Mouse (Mus musculus) limb, embryonic 10.5 days (tissue): ENCODE measurements around the gene Slc25a35. TPM values are rescaled to one million over a fixed set of nuclear protein-coding genes. Genes with fewer than 3 reads are reported as not detected.
"Not testable (repeated sequence)": the region's sequence is repeated elsewhere in the genome, so short reads cannot be mapped to it uniquely, and the experiment has no call there.

Experiments
- DNase-seq: peaks from one replicate; pipeline ENCODE4 v3.0.0-alpha.2; 2017; ENCODE audit warnings: low spot score
- H3K27ac ChIP-seq: fragments of 300-500 bp; sonication (generic); 2 replicates; pipeline ENCODE4 v1.5.1; 2016; ENCODE audit warnings: mild to moderate bottlenecking
- H3K27me3 ChIP-seq: fragments of 300-500 bp; sonication (generic); 2 replicates; pipeline ENCODE4 v1.6.1; 2016; ENCODE audit warnings: low read depth, mild to moderate bottlenecking; ENCODE audit not compliant: poor library complexity, severe bottlenecking
- H3K36me3 ChIP-seq: fragments of 300-500 bp; sonication (generic); 2 replicates; pipeline ENCODE4 v1.6.1; 2016; ENCODE audit warnings: mild to moderate bottlenecking, moderate library complexity
- H3K4me1 ChIP-seq: fragments of 300-500 bp; sonication (generic); 2 replicates; pipeline ENCODE4 v1.6.1; 2016
- H3K4me3 ChIP-seq: fragments of 300-500 bp; sonication (generic); 2 replicates; pipeline ENCODE4 v1.5.1; 2016; ENCODE audit warnings: mild to moderate bottlenecking, moderate library complexity
- H3K9me3 ChIP-seq: fragments of 300-500 bp; sonication (generic); replicated peaks from 2 replicates; pipeline ENCODE4 v1.6.1; 2016; ENCODE audit warnings: mild to moderate bottlenecking
- WGBS: fragments of 180-500 bp; shearing (Covaris S2); methylation state at CpG from one replicate; pipeline ENCODE4 v1.1.7; 2016; 5-methylcytosine and 5-hydroxymethylcytosine counted together
- polyA plus RNA-seq: library from polyadenylated mRNA; unstranded; fragments of >200 nt; fragmentation: Nextera tagmentation; extraction: Ambion mirVana; gene quantifications from 2 replicates; pipeline ENCODE4 v1.2.1, GENCODE M21; 2016

Slc25a35 gene
- polyA plus RNA-seq = 2.4 and 3.2 TPM in 2 replicates

DNA sequence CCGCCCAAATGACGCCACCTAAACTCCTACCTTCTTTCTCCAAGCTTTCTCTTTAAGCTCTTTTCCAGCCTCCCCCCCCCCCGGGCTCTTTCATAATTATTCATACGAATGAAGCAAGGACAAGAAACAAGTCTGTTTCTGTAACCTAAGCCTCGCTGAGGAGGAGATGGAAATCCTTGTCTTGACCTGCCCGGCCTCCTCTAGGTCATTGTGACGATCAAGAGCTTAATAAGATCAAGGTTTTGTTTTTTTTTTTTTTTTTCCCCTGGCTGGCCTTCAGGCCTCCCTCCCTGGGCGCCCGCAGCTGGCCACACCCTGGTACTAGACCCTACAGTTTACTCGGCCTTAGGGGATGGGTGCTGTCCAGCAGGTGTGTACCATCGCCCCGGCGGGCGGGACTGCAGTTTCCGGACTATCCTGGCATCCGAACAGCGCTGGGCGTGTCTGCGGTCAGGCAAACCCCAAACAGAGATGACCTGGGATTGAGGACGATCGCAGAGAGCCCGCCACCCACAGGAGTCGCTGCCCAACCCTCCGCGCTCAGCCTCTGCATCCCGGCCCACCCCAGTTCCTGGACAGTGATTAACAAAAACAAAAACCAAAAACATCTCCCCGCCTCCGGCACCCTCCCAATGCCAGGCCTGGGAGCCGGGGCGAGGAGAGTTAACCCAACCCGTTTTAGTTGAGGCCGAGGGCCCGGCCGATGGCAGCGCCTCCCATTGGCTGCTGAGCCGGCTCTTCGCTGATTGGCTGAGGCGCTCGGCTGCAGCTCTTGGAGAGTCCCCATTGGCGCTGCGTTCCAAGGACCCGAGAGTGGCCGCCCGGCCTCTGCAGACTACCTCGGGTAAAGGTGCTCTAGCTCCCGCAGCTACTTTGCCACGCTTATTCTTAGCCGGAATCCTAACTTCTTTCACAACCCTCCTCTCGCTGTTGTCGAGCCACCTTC is at the start of gene Slc25a35:
Gene Slc25a35, plus strand, starts transcription at position 795 of the 946 bp plus-strand sequence.
- WGBS = 1% methylated on average over 50 of the region's 50 CpGs
- Histone ChIP-seq H3K27me3 (peaks cover 5% of the 10 kb centered on the region; the same call in 1 of the 2 replicates), H3K36me3 (peaks cover 10% of the 10 kb centered on the region; the same call in 1 of the 2 replicates), H3K4me1 (peaks cover 31% of the 10 kb centered on the region), H3K4me3 (peak within 1 kb of the TSS; percentile 68), H3K9me3 (no peaks in the 10 kb centered on the region), H3K27ac (peak within 1 kb of the TSS; percentile 63)
- peak; percentile 90 for DNase-seq

DNA sequence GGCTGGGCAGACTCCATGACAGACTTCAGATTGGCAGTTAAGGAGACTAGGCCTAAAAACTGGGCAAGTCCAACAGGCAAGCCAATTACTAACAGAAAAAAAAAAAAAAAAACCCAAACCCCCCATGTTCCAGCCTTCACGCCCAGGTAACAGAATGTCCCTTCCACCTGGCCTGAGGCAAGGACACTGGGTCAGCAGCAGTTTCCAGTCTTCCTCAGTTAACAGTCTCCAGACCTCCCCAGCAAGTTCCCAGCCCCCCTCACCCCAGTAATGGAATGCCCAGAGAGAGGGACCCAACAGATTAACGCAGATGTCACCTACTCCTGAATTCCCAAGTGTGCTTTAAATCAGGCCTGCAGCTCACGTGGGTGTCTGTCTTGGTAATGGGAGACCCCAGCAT is 44.7 kb upstream of the Slc25a35 start:
- H3K4me1 ChIP-seq = peaks cover 3% of the 10 kb centered on the region; the same call in 1 of the 2 replicates
- 43% methylated on average over 3 of the region's 3 CpGs for WGBS
- no peaks in the 10 kb centered on the region for H3K27me3 ChIP-seq
- no peak overlapping the region for H3K27ac ChIP-seq
- DNase-seq = no peak
- no peak overlapping the region for H3K4me3 ChIP-seq
- H3K36me3 ChIP-seq = no peaks in the 10 kb centered on the region
- no peaks in the 10 kb centered on the region for H3K9me3 ChIP-seq

DNA sequence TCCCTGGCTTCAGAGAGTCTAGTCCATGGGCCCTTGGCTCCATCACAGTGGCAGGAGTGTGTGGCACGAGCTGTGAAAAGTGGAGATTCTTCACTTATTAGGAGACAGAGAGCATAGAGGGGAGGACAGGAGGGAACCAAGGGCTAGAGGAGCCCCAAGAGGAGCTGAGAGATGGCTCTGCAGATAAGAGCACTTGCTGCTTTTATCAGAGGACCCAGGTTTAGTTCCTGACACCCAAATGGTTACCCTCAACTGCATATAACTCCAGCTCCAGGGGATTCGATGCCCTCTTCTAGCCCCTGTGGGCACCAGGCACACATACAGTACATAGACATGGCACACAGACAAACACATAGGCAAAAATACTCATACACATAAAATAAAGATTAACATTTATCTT is 43.2 kb upstream of the Slc25a35 start:
- Histone ChIP-seq H3K27me3 (no peaks in the 10 kb centered on the region), H3K9me3 (no peaks in the 10 kb centered on the region), H3K27ac (no peak overlapping the region), H3K4me1 (peaks cover 3% of the 10 kb centered on the region; the same call in 1 of the 2 replicates), H3K4me3 (no peak overlapping the region), H3K36me3 (no peaks in the 10 kb centered on the region)
- 87% methylated on average over 2 of the region's 2 CpGs for WGBS
- no peak for DNase-seq

DNA sequence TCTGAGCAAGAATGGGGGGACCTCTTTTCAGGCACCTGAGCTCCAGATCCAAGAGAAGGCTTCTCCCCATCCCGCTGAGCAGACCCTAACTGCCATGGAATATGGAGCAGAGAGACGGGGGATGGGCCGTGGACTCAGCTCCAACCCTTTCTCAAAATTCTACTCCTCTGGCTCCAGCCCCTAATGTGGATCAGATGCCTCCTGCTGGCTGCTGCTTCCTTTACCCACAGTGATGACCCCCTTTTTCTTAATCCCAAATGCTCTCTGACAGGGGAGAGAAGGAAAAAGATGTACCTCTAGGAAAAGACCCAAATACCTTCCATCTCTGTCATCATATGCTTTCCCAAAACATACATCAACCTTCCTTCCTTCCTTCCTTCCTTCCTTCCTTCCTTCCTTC is 41.0 kb upstream of the Slc25a35 start, which contains the start of gene Odf4:
Gene Odf4, minus strand, starts transcription at position 101 of the 400 bp plus-strand sequence.
- WGBS = 83% methylated on average over 3 of the region's 3 CpGs

DNA sequence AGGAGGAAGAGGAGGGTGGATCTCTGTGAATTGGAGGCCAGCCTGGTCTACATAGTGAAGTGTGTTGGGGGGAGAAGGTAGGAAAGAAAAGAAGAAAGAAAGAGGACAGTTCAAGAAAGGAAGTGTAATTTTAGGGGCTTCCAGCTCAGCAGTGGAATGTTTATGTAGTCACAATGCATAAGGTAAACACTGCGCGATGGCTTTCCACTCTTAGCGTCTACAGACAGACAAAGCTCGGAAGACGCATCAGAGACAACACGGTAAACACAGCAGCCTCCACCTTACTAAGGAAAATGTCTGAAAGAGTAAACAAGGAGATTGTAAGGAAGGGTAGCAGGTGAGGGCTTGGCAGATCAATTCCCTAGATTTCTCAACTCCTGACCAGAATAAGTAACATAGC is 38.0 kb upstream of the Slc25a35 start:
- DNase-seq = no peak
- 80% methylated on average over 6 of the region's 6 CpGs for WGBS
- no peaks in the 10 kb centered on the region for H3K27me3 ChIP-seq
- H3K4me1 ChIP-seq = no peaks in the 10 kb centered on the region
- H3K9me3 ChIP-seq = no peaks in the 10 kb centered on the region
- no peak overlapping the region for H3K4me3 ChIP-seq
- H3K36me3 ChIP-seq = no peaks in the 10 kb centered on the region
- H3K27ac ChIP-seq = no peak overlapping the region

More for the DNA sequence above, 41.0 kb upstream of the Slc25a35 start, which contains the start of gene Odf4:
- Histone ChIP-seq H3K36me3 (no peaks in the 10 kb centered on the region), H3K27ac (no peak within 1 kb of the TSS), H3K4me3 (no peak within 1 kb of the TSS), H3K4me1 (peaks cover 3% of the 10 kb centered on the region; the same call in 1 of the 2 replicates), H3K27me3 (no peaks in the 10 kb centered on the region), H3K9me3 (no peaks in the 10 kb centered on the region)
- DNase-seq = no peak

DNA sequence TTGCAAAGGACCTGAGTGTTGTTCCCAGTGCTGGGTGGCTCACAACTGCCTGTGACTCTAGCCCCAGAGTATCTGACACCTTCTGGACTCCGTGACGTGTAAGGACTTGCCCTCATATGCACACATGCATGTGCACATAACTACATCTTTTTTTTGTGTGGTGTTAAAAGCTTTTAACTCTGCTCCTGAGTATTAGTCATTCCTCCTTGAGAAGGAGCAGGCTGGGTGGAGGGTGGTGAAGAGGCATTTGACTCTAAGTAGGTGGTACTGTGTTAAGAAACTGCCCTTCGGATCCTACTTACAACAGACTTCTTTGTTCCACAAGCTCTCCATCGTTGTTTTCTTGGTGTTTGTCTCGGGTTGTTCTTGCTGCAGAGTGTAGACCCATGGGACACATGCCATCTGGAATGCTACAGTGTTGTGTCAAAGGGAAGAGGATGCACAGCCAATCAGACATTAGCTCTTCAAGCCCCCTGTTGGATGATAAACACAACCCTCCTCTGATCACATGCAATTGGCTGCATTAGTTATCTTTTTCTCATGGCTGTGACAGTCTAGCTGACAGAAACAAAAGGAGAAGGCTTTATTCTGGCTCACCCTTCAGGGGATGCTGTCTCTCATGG is 33.9 kb upstream of the Slc25a35 start:
- Histone ChIP-seq H3K36me3 (no peaks in the 10 kb centered on the region), H3K4me1 (peaks cover under 1% of the 10 kb centered on the region; the same call in 1 of the 2 replicates), H3K27me3 (no peaks in the 10 kb centered on the region), H3K4me3 (no peak overlapping the region), H3K9me3 (no peaks in the 10 kb centered on the region), H3K27ac (no peak overlapping the region)
- no peak for DNase-seq
- WGBS = 86% methylated on average over 5 of the region's 5 CpGs

DNA sequence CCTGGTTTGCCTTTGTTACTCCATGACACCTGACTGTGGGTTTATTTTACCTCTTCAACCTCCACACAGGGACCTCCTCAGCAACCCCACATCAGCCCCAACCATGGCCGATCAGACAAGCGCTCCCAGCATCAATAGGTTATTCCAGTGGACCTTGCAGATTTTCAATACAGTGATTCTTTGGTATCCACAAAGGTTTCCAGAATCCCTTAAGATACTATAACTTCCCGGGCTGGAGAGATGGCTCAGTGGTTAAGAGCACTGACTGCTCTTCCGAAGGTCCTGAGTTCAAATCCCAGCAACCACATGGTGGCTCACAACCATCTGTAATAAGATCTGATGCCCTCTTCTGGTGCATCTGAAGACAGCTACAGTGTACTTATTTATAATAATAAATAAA is 31.0 kb upstream of the Slc25a35 start:
- DNase-seq, H3K27me3 ChIP-seq, H3K9me3 ChIP-seq, H3K4me3 ChIP-seq, H3K27ac ChIP-seq, H3K36me3 ChIP-seq: not testable (repeated sequence)
- WGBS = 89% methylated on average over 4 of the region's 4 CpGs
- peaks cover 15% of the 10 kb centered on the region for H3K4me1 ChIP-seq

DNA sequence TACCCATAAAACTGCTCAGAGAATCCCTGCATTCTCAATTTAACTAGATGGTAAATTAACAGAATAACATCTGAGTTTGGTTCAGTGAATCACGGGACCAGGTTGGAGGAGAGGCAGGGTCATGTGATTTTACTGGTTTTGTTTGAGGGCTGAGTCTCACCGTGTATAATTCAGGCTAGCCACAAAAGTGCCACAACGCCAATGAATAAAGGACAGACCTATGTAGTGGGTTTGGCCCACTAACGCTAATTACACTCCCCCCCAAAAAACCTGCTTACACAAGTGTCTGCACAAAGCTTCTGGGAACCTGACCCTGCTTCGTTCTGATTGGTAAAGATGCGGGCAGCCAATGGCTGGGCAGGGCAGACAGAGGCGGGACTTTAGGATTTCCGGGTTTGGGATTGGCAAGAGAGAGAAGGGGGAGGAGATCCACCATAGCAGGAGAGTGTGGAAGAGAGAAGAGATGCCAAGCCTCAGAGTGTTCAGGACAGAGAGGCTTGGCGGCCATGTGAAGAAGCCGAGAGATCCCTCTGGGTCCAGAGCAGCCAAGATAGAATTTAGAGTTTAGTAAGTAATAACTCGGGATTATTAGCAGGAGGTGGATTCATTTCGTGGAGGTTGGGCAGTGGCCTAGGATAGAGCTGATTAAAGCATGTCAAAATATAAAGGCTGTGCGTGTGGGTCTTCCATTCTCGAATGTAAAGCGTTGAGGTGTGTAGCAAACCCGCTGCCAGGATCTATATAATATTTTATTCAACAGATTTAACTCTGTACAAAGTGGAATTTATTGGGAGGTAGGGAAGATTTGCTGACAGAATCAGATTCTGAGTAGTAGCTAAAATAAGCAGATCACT is 28.3 kb upstream of the Slc25a35 start:
- Histone ChIP-seq H3K27me3 (no peaks in the 10 kb centered on the region), H3K4me1 (peaks cover 15% of the 10 kb centered on the region), H3K27ac (peak overlapping the region; percentile 82), H3K36me3 (0 out of 2 replicates have a peak, but pooled peaks cover 2% of the 10 kb centered on the region), H3K4me3 (peak overlapping the region; percentile 55), H3K9me3 (no peaks in the 10 kb centered on the region)
- peak; percentile 83 for DNase-seq
- 4% methylated on average over 16 of the region's 16 CpGs for WGBS

DNA sequence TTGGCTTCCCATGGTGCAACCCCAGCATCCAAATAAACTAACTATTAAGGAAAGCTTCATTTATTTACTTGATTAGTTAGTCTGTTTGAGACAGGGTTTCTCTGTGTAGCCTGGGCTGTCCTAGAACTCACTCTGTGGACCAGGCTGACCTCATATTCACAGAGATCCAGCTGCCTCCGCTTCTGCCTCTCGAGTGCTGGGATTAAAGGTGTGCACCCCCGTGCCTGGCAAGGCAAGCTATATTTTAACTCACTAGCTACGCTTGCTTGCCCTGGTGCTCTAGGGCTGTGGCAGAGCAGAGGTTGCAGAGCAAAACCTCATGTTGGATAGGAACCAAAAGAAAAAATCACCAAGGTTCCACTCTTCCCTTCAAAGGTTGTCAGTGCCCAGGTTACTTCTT is 27.4 kb upstream of the Slc25a35 start:
- 73% methylated on average over 4 of the region's 4 CpGs for WGBS
- Histone ChIP-seq H3K9me3 (no peaks in the 10 kb centered on the region), H3K4me3 (peak overlapping the region; percentile 55), H3K27me3 (peaks cover 4% of the 10 kb centered on the region; the same call in 1 of the 2 replicates), H3K36me3 (0 out of 2 replicates have a peak, but pooled peaks cover 4% of the 10 kb centered on the region), H3K4me1 (peaks cover 15% of the 10 kb centered on the region), H3K27ac (peak overlapping the region; percentile 82; the same call in 1 of the 2 replicates)
- DNase-seq = no peak

DNA sequence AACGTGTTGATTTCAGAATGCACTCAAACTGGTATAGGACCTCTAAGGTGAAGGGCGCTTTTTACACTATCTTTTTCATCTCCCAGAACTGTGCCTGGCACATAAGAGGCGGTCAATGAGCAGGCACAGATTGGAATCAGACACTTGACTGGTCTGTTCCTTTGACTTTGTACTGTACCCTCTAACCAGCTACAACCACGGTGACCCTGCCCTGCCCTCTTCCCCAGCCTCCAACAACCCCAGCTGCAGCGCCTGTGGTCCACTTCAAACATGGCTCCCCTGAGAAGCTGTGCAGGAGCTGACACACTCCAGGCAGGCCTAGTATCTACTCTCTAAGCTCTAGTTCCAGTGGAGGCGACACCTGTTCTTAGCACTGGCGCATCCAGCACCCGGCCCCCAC is 25.2 kb upstream of the Slc25a35 start:
- Histone ChIP-seq H3K27me3 (peaks cover 26% of the 10 kb centered on the region), H3K36me3 (0 out of 2 replicates have a peak, but pooled peaks cover 4% of the 10 kb centered on the region), H3K4me3 (no peak overlapping the region), H3K9me3 (no peaks in the 10 kb centered on the region), H3K4me1 (peaks cover 24% of the 10 kb centered on the region), H3K27ac (no peak overlapping the region)
- WGBS = 89% methylated on average over 8 of the region's 8 CpGs
- no peak for DNase-seq

DNA sequence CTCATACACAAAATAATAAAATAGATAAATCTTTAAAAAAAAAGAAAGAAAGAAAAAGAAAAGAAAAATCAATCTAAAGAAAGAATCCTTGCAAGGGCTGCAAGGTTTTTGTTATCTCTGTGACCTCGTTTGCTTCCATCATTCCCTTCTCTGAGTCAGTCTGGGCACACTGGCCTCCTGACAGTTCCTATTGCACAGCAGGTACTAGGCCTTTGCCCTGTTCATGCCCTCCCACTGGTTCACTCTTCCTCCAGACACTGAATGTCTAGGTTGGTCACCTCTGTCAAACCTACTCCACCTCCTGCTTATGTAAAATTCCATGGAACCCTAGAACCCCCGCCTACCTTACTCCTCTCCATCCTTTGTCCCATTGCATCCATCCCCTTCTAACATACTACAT is 22.7 kb upstream of the Slc25a35 start:
- DNase-seq = no peak
- no peak overlapping the region for H3K4me3 ChIP-seq
- WGBS = 83% methylated on average over 2 of the region's 2 CpGs
- H3K27ac ChIP-seq = no peak overlapping the region
- H3K9me3 ChIP-seq = no peaks in the 10 kb centered on the region
- peaks cover 49% of the 10 kb centered on the region for H3K27me3 ChIP-seq
- H3K36me3 ChIP-seq = 0 out of 2 replicates have a peak, but pooled peaks cover 4% of the 10 kb centered on the region
- peaks cover 13% of the 10 kb centered on the region for H3K4me1 ChIP-seq

DNA sequence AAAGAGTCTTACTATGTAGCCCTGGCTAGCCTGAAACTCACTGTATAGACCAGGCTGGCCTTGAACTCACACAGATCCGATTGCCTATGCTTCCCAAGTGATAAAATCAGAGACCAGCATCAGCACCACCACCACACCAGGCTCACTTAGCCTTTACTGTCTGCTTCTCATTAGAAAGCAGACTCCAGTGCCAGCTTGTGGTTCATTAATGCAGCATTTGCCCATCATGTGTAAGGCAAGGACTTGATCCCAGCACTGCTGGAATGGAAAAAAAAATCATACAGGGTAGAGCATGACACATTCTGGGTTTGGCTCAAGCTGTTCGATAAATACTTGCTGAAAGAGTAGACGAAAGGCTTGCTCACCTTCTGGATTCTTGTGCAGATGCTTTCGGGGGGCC is 21.9 kb upstream of the Slc25a35 start:
- H3K27me3 ChIP-seq = peaks cover 54% of the 10 kb centered on the region
- H3K36me3 ChIP-seq = 0 out of 2 replicates have a peak, but pooled peaks cover 4% of the 10 kb centered on the region
- no peak overlapping the region for H3K4me3 ChIP-seq
- DNase-seq = no peak
- 88% methylated on average over 4 of the region's 4 CpGs for WGBS
- peaks cover 9% of the 10 kb centered on the region for H3K4me1 ChIP-seq
- no peaks in the 10 kb centered on the region for H3K9me3 ChIP-seq
- no peak overlapping the region for H3K27ac ChIP-seq
